Mouse (Mus musculus) heart, adult 2 months (tissue): ENCODE results near the gene Ptprh.

Source experiments
- CTCF ChIP-seq: fragments of 200-600 bp; IDR thresholded peaks from 2 replicates; pipeline ENCODE4 v1.8.1; 2022; ENCODE audit warnings: antibody characterized with exemption, mild to moderate bottlenecking, moderate library complexity
- POLR2A ChIP-seq: fragments of 200-500 bp; IDR thresholded peaks from 2 replicates; pipeline ENCODE4 v1.6.1; 2011; ENCODE audit warnings: mild to moderate bottlenecking, low read depth, low read length, control low read depth; ENCODE audit not compliant: insufficient read depth

- no peak for TF ChIP-seq POLR2A
- no peak for TF ChIP-seq CTCF
Measured at GRCm38 (mm10) chr7:4652726-4653125, 48.9 kb upstream of the Ptprh start.
